Mouse (Mus musculus): ENCODE measurements around the gene Sema5a. TPM values are rescaled to one million over a fixed set of nuclear protein-coding genes. Genes with fewer than 3 reads are reported as not detected.

Sema5a gene
- polyA plus RNA-seq, 1 experiment from 2014 or later = 7.0 TPM

DNA sequence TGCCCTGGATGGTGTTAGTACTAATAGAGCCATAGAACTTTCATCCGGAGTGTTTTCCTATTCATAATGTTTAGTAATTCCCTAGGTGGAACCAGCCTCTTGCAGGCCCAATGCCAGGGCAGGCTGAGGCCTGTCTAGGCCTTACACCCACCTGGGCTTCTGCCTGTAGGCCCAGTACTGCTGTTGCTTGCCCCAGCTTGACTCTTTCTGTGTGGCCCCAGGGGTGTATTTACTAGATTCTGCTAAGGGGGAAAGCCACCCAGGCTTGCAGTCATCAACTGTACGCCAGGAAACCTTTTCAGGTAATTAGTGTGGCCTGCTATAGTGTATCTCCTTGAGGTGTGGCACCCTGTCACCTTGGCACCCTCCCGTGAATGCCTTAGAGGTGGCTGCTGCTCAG, 76.1 kb downstream of the Sema5a start:
- no peak overlapping the region for H3K27ac ChIP-seq (replicated peaks)
- 88% methylated on average over 3 of the region's 3 CpGs for WGBS

DNA sequence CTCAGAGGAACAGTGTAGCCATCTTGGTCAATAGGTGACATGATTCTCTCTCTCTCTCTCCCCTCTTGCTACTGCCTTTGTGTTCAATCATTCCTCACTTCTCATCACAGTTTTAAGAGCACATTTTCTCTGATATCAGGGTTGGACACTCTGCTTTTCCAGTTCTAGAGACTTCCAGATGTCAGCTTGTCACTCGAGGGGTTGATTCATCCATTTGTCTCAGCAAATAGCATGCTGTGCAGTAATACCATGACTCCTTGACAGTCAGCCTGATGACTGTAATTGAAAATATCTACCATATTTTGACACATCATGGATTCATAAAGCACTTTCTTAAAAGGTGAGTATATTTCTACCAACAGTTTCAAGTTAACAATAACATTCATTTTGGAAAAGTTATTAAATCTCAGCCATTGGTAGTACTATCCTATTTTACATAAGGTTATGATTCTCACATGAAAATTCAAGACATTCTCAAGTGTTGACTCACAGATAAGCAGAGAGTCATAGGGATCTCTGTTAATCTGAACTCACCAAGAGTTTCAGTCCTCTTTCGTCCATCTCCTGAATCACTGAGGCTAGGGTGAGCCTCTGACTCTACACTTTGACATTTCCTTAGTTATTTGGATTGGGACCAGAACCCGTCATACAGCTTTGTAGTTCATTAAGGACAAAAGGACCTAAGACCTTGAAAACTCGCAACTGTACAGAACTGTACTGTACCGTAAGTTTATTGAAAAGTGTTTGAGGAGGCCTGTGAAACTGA, 78.0 kb downstream of the Sema5a start:
- H3K4me3 ChIP-seq = no peak overlapping the region
- no peak overlapping the region for H3K27ac ChIP-seq (replicated peaks)
- no peaks in the 10 kb centered on the region for H3K9me3 ChIP-seq
- no peak for ATAC-seq (ENCODE audit: low FRiP score, low read depth)
- no peaks in the 10 kb centered on the region for H3K4me1 ChIP-seq
- WGBS = 90% methylated on average over 5 of the region's 5 CpGs
- H3K9ac ChIP-seq (replicated peaks) = no peak overlapping the region
- H3K36me3 ChIP-seq = no peaks in the 10 kb centered on the region
- no peaks in the 10 kb centered on the region for H3K27me3 ChIP-seq
- no peak overlapping the region for H3K4me2 ChIP-seq (replicated peaks)

More for the DNA sequence above, 76.1 kb downstream of the Sema5a start:
- no peaks in the 10 kb centered on the region for H3K36me3 ChIP-seq
- no peak for ATAC-seq (ENCODE audit: low FRiP score, low read depth)
- H3K4me1 ChIP-seq = no peaks in the 10 kb centered on the region
- no peak overlapping the region for H3K4me2 ChIP-seq (replicated peaks)
- no peaks in the 10 kb centered on the region for H3K9me3 ChIP-seq
- no peaks in the 10 kb centered on the region for H3K27me3 ChIP-seq
- H3K4me3 ChIP-seq = no peak overlapping the region
- H3K9ac ChIP-seq (replicated peaks) = no peak overlapping the region

DNA sequence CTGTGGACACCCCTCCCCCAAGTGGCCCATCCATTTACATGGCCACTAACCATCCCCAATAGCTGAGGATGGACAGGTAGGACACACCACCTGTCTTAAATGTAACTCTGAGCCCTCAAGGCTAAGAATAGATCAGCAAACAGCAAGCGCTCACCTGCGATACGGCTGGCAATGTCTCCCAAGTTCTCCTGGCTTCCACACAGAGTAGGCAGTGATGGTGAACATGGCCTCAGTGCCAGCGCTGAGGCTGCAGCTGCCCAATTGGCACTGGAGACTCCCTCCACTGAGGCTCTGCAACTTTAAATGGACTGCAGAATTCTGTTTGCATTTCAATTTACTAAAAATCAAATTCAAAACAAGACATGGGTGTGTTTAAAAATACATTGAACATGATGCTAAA, 78.6 kb downstream of the Sema5a start:
- H3K9me3 ChIP-seq = no peaks in the 10 kb centered on the region
- H3K9ac ChIP-seq (replicated peaks) = no peak overlapping the region
- H3K27me3 ChIP-seq = no peaks in the 10 kb centered on the region
- H3K27ac ChIP-seq (replicated peaks) = no peak overlapping the region
- no peak for ATAC-seq (ENCODE audit: low FRiP score, low read depth)
- no peaks in the 10 kb centered on the region for H3K36me3 ChIP-seq
- no peak overlapping the region for H3K4me2 ChIP-seq (replicated peaks)
- H3K4me3 ChIP-seq = no peak overlapping the region
- H3K4me1 ChIP-seq = no peaks in the 10 kb centered on the region
- 93% methylated on average over 4 of the region's 4 CpGs for WGBS

DNA sequence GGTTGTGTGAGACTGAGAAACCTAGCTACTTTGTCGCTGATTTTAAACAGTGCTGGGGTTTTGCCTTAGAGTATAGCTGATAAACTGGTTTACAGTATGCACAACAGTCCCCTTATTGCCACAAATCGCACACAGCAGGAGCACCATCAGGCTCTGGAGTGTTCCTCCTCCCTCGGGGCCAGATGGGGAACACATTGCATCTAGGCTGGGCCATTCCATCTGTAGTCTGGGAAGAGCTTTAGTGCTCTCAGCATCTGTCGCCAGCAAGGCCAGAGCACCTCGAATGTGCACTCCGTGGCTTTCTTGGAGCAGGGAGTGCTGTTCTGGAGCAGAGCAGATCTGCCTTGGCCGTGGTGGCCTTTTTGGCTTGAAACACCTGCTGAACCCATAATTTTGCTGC, 79.5 kb downstream of the Sema5a start:
- WGBS = 70% methylated on average over 7 of the region's 7 CpGs
- Histone ChIP-seq H3K4me3 (no peak overlapping the region), H3K9ac (replicated peaks) (no peak overlapping the region), H3K36me3 (no peaks in the 10 kb centered on the region), H3K9me3 (no peaks in the 10 kb centered on the region), H3K4me1 (peaks cover 5% of the 10 kb centered on the region; the same call in 1 of the 2 replicates), H3K27me3 (no peaks in the 10 kb centered on the region), H3K27ac (replicated peaks) (no peak overlapping the region), H3K4me2 (replicated peaks) (no peak overlapping the region)
- no peak for ATAC-seq (ENCODE audit: low FRiP score, low read depth)

DNA sequence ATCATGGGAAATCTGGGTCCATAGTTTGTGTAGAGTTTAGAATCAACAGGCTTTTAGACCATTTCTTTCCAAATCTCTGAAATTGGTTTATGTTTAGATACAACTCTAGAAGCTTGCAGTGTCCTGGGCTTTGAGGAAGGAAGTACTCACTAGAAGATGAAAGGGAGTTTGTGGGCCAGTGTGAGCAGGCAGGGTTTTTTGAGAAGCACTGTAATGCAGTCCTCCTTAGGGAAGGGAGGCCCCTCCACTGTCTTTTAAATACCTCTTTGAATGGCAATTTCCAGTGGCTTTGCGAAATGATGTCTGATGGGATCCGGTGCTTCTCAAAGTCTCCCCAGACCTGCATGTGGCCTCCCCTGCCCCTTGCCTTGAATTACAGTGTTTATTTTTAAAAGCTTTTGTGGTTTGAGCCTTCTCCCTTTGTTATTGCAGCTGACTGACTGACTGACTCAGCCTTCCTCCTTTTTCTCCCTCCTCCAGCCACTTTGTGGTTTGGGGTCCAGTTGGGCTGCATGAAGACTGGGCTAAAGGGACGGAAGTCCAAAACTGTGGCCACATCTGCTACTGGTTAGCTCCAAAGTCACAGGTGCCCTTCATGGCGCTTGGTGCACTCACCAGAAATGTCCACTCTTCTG, 83.9 kb downstream of the Sema5a start:
- Histone ChIP-seq H3K27me3 (no peaks in the 10 kb centered on the region), H3K9me3 (no peaks in the 10 kb centered on the region), H3K36me3 (no peaks in the 10 kb centered on the region), H3K27ac (replicated peaks) (peak overlapping the region; percentile 39; the same call in 1 of the 2 replicates), H3K4me1 (peaks cover 25% of the 10 kb centered on the region), H3K4me3 (no peak overlapping the region), H3K4me2 (replicated peaks) (no peak overlapping the region), H3K9ac (replicated peaks) (no peak overlapping the region)
- 64% methylated on average over 4 of the region's 4 CpGs for WGBS
- ATAC-seq (ENCODE audit: low FRiP score, low read depth) = no peak

DNA sequence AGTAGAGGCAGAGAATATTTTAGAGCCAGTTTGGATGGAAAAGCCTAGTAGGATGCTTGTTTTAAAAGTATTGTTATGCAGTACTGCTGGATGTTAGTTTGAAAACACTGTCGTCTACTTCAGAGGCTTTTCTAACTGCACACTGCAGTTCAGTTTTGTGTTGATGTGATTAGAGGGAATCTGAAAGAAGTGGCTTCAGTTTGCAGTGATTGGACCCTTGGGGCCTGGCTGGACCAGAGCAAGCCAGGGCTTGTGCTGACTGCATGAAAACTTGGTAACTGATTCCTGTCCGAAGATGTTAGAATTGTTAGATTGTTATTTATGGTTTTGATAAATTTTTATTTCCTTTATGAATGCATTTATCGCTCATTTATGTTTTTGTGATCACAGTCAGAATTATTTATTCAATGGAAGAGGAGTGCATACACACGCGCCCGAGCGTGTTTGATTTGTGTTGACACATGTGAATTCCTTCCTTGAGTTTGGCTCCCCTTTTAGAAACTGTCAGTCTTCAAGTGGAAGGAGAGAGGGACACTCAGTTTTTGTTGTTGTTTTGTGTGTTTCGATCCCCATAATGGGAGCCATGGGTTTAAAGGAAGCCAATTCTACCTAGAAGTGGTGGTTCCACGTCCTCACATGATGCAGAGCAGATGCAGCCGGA, 85.2 kb downstream of the Sema5a start:
- Histone ChIP-seq H3K36me3 (no peaks in the 10 kb centered on the region), H3K4me1 (peaks cover 25% of the 10 kb centered on the region), H3K9me3 (no peaks in the 10 kb centered on the region), H3K27me3 (no peaks in the 10 kb centered on the region), H3K9ac (replicated peaks) (no peak overlapping the region), H3K4me3 (no peak overlapping the region), H3K27ac (replicated peaks) (peak overlapping the region; percentile 39; the same call in 1 of the 2 replicates), H3K4me2 (replicated peaks) (no peak overlapping the region)
- WGBS = 79% methylated on average over 10 of the region's 10 CpGs
- no peak for ATAC-seq (ENCODE audit: low FRiP score, low read depth)

DNA sequence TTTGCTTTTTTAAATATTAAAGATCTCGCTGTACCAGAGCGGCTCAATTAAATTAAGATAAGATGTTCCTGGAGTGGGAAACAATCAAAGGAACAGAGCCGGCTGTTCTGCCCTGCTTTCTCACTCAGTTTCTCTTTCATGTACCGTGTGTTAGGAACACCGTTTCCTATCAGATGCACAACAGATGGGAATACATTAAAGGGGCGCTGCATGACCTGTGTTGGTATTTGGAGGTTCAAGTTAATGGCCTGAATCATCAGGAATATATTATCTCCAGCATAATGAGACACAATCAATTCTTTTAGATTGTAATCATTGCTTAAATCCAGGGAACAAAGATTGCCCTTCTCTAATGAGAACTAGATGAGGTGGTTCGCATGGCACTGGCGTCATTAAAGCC, 85.8 kb downstream of the Sema5a start:
- H3K27ac ChIP-seq (replicated peaks) = no peak overlapping the region
- H3K27me3 ChIP-seq = no peaks in the 10 kb centered on the region
- peak; percentile 64 for ATAC-seq (ENCODE audit: low FRiP score, low read depth)
- H3K9ac ChIP-seq (replicated peaks) = no peak overlapping the region
- H3K4me3 ChIP-seq = no peak overlapping the region
- H3K9me3 ChIP-seq = no peaks in the 10 kb centered on the region
- H3K4me2 ChIP-seq (replicated peaks) = no peak overlapping the region
- 59% methylated on average over 8 of the region's 8 CpGs for WGBS
- H3K36me3 ChIP-seq = no peaks in the 10 kb centered on the region
- peaks cover 25% of the 10 kb centered on the region for H3K4me1 ChIP-seq

DNA sequence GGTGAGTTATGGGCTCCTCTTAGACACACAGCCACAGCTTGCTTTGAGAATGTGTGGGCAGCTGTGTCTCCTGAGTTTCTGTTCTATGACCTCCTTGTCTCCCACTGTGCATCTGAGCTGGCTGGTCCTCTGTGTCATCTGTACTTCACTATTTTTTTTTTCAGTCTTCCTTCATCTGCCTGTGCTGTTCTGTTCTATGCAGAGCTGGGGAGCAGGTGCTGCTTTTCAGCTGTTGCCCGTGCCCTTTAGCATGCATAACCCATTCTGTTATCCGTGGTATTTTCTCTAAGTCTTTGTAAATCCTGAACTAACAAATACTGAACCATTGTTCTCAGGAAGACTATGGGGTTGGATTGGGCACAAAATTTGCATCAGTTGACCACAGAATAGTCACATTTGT, 86.4 kb downstream of the Sema5a start:
- H3K27ac ChIP-seq (replicated peaks) = no peak overlapping the region; the same call in 1 of the 2 replicates
- no peaks in the 10 kb centered on the region for H3K9me3 ChIP-seq
- H3K27me3 ChIP-seq = no peaks in the 10 kb centered on the region
- H3K4me1 ChIP-seq = peaks cover 25% of the 10 kb centered on the region
- H3K4me3 ChIP-seq = no peak overlapping the region
- no peak overlapping the region for H3K4me2 ChIP-seq (replicated peaks)
- H3K36me3 ChIP-seq = no peaks in the 10 kb centered on the region
- ATAC-seq (ENCODE audit: low FRiP score, low read depth) = peak; percentile 52
- 31% methylated on average over 2 of the region's 2 CpGs for WGBS
- no peak overlapping the region for H3K9ac ChIP-seq (replicated peaks)

DNA sequence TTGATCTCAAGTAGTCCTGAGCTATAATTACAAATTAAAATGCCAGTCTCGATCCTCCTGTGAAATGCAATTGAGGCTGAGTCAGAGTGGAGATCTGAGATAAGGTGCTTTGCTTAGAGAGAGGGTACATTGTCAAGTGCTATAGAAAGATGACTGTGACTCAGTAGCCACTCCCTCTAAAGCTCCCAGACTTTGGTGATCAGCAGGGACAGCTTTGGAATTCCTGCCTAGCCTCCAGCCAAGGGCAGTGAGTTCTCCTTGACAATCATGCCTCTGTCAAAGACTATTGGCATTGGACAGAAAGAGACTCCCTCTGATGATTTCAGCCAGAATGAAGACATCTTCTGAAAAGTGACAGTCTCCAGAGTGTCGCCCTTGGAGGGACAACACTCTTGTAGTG, 88.8 kb downstream of the Sema5a start:
- Histone ChIP-seq H3K4me2 (replicated peaks) (no peak overlapping the region), H3K9ac (replicated peaks) (no peak overlapping the region), H3K4me3 (no peak overlapping the region), H3K4me1 (peaks cover 25% of the 10 kb centered on the region), H3K27me3 (no peaks in the 10 kb centered on the region), H3K36me3 (no peaks in the 10 kb centered on the region), H3K27ac (replicated peaks) (no peak overlapping the region), H3K9me3 (no peaks in the 10 kb centered on the region)
- WGBS = 81% methylated on average over 2 of the region's 2 CpGs
- no peak for ATAC-seq (ENCODE audit: low FRiP score, low read depth)

DNA sequence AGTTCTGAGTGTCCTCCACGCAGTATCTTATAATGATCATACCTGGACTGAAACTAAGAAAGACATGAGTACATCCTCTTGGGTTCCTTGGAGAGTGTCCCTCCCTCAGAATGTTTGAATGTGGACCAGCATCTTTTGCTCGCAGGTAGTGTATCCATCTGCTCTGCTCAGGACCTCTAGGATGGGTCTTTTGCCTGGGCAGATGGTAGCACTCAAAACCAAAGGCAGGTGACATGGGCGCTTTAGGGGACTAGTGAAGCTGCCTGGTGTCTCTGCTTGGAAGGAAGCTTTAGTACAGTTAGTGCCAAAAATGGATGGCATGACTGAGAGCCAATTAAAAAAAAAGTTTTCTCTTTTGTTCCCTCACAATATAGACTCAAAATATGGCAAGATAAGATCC, 93.2 kb downstream of the Sema5a start:
- no peak for ATAC-seq (ENCODE audit: low FRiP score, low read depth)
- no peaks in the 10 kb centered on the region for H3K27me3 ChIP-seq
- H3K9me3 ChIP-seq = no peaks in the 10 kb centered on the region
- 97% methylated on average over 3 of the region's 3 CpGs for WGBS
- no peaks in the 10 kb centered on the region for H3K36me3 ChIP-seq
- peaks cover 6% of the 10 kb centered on the region; the same call in 1 of the 2 replicates for H3K4me1 ChIP-seq
- no peak overlapping the region for H3K27ac ChIP-seq (replicated peaks)
- no peak overlapping the region for H3K4me3 ChIP-seq
- no peak overlapping the region for H3K9ac ChIP-seq (replicated peaks)
- H3K4me2 ChIP-seq (replicated peaks) = no peak overlapping the region

DNA sequence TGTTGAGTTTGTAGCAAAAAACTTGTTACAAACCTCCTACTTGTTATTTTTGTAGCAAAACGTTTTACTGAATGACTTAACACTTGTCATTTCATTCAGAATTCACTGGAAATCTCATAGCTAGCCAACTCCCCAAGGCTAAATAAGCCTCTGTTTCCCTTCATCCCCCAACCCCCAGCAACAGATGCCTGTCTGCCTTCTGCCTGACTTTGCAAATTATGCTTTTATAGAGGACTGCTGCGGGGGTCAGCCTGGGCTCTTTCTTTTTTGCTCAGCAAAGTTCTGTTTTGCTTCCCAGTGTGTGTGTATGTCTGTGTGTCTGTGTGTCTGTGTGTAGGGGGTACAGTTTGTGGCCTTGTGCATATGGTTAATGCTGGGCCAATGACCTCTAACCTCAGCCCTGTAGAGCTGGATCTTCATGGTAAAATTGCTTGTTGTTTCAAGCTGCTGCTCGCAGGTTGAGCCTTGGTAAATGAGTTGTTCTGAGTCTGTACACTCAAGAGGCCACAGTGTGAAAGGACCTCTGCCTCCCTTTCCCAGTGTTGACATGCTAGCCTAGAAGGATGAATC, 94.2 kb downstream of the Sema5a start:
- Histone ChIP-seq H3K9me3 (no peaks in the 10 kb centered on the region), H3K4me1 (peaks cover 6% of the 10 kb centered on the region; the same call in 1 of the 2 replicates), H3K27me3 (no peaks in the 10 kb centered on the region), H3K4me3 (no peak overlapping the region), H3K36me3 (no peaks in the 10 kb centered on the region), H3K4me2 (replicated peaks) (no peak overlapping the region), H3K27ac (replicated peaks) (no peak overlapping the region), H3K9ac (replicated peaks) (no peak overlapping the region)
- no peak for ATAC-seq (ENCODE audit: low FRiP score, low read depth)
- 46% methylated on average over 3 of the region's 3 CpGs for WGBS

DNA sequence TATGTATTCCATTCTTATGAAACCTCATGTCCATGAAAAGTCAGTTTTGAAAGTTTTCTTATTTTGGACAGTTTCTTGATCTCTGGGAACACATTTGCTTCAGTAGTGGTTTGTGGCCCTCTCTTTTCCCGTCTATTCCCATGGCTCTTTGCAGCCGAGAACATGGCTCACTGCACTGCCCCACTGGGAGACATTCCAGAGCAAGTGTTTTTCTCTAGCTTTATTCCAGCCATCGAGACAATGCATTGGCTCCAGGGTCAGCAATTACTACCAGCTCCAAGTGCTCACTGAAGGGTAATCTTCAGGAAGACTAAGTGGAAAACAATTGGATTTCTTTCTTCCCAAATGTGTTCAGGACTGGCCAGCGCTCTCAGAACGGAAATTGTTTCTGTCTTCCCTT, 94.8 kb downstream of the Sema5a start:
- H3K4me2 ChIP-seq (replicated peaks) = no peak overlapping the region
- no peak overlapping the region for H3K4me3 ChIP-seq
- no peak overlapping the region for H3K27ac ChIP-seq (replicated peaks)
- H3K36me3 ChIP-seq = no peaks in the 10 kb centered on the region
- no peaks in the 10 kb centered on the region for H3K27me3 ChIP-seq
- 56% methylated on average over 5 of the region's 5 CpGs for WGBS
- no peaks in the 10 kb centered on the region for H3K9me3 ChIP-seq
- ATAC-seq (ENCODE audit: low FRiP score, low read depth) = no peak
- no peak overlapping the region for H3K9ac ChIP-seq (replicated peaks)
- H3K4me1 ChIP-seq = peaks cover 6% of the 10 kb centered on the region; the same call in 1 of the 2 replicates

All from midbrain, embryonic 12.5 days (tissue).